Mouse (Mus musculus): ENCODE measurements around the gene 4933402D24Rik. TPM values are rescaled to one million over a fixed set of nuclear protein-coding genes. Genes with fewer than 3 reads are reported as not detected.

The 4933402D24Rik gene
- polyA plus RNA-seq, 1 experiment from 2014 or later = not detected

DNA sequence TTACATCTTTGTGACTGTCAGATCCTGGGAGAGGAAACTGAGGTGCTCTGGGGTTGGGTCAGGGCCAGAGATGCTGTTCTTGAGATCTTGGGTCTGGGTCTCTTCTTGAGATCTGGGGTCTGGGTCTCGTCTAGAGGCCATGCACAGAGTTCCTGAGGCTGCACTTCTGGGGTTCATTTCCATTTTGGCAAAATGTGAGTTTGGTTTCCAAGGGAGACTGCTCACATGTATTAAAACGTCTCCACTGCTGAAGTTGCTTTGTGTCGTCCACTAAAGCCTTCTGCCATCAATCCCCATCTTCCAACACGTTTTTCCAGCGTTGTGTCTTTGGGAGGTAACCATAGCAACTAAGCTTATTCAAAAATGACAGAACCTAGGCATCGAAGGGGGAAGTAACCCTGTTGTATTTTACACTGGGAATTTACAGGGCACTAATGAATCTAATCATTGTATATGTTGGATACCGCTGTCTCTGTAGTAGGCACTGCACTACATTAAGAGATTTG lies 5.1 kb downstream of the 4933402D24Rik start:
- Histone ChIP-seq H3K36me3 (ENCODE audit: control insufficient read depth, insufficient read depth, low read length) (no peaks in the 10 kb centered on the region), H3K27ac (ENCODE audit: low read length) (peak overlapping the region; percentile 33; the same call in 1 of the 2 replicates), H3K9me3 (replicated peaks; ENCODE audit: control insufficient read depth, low read length) (no peaks in the 10 kb centered on the region), H3K9ac (ENCODE audit: low read length) (no peak overlapping the region), H3K4me2 (ENCODE audit: low read depth, low read length) (no peak overlapping the region), H3K4me3 (replicated peaks; ENCODE audit: low read length) (no peak overlapping the region), H3K4me1 (ENCODE audit: control insufficient read depth, insufficient read depth, low read length) (no peaks in the 10 kb centered on the region), H3K27me3 (ENCODE audit: control insufficient read depth, insufficient read depth, low read length) (no peaks in the 10 kb centered on the region)
- WGBS = 48% methylated on average over 7 of the region's 7 CpGs
- no peak for ATAC-seq (ENCODE audit: insufficient read depth, low FRiP score)

- Histone ChIP-seq H3K4me1 (ENCODE audit: control insufficient read depth, insufficient read depth, low read length) (no peaks in the 10 kb centered on the region), H3K27ac (ENCODE audit: low read length) (peak overlapping the region; percentile 33; the same call in 1 of the 2 replicates), H3K27me3 (ENCODE audit: control insufficient read depth, insufficient read depth, low read length) (no peaks in the 10 kb centered on the region), H3K9ac (ENCODE audit: low read length) (no peak overlapping the region), H3K36me3 (ENCODE audit: control insufficient read depth, insufficient read depth, low read length) (no peaks in the 10 kb centered on the region), H3K4me2 (ENCODE audit: low read depth, low read length) (no peak overlapping the region), H3K9me3 (replicated peaks; ENCODE audit: control insufficient read depth, low read length) (no peaks in the 10 kb centered on the region), H3K4me3 (replicated peaks; ENCODE audit: low read length) (no peak overlapping the region)
- peak; percentile 37; the same call in 1 of the 2 replicates for ATAC-seq (ENCODE audit: insufficient read depth, low FRiP score)
- 21% methylated on average over 3 of the region's 3 CpGs for WGBS
These were observed 5.8 kb downstream of the 4933402D24Rik start for GRCm38 (mm10) chr1:63763212-63763694.

- WGBS = 73% methylated on average over 2 of the region's 2 CpGs
- no peak overlapping the region for H3K4me3 ChIP-seq (replicated peaks; ENCODE audit: low read length)
- H3K27me3 ChIP-seq (ENCODE audit: control insufficient read depth, insufficient read depth, low read length) = no peaks in the 10 kb centered on the region
- no peaks in the 10 kb centered on the region for H3K9me3 ChIP-seq (replicated peaks; ENCODE audit: control insufficient read depth, low read length)
- H3K9ac ChIP-seq (ENCODE audit: low read length) = no peak overlapping the region
- no peaks in the 10 kb centered on the region for H3K4me1 ChIP-seq (ENCODE audit: control insufficient read depth, insufficient read depth, low read length)
- no peak overlapping the region for H3K4me2 ChIP-seq (ENCODE audit: low read depth, low read length)
- H3K27ac ChIP-seq (ENCODE audit: low read length) = no peak overlapping the region
- H3K36me3 ChIP-seq (ENCODE audit: control insufficient read depth, insufficient read depth, low read length) = 0 out of 2 replicates have a peak, but pooled peaks cover 5% of the 10 kb centered on the region
- ATAC-seq (ENCODE audit: insufficient read depth, low FRiP score) = no peak
These were observed 13.1 kb downstream of the 4933402D24Rik start for GRCm38 (mm10) chr1:63756005-63756404.

- Histone ChIP-seq H3K27me3 (ENCODE audit: control insufficient read depth, insufficient read depth, low read length) (no peaks in the 10 kb centered on the region), H3K4me1 (ENCODE audit: control insufficient read depth, insufficient read depth, low read length) (peaks cover 9% of the 10 kb centered on the region), H3K36me3 (ENCODE audit: control insufficient read depth, insufficient read depth, low read length) (no peaks in the 10 kb centered on the region), H3K9me3 (replicated peaks; ENCODE audit: control insufficient read depth, low read length) (no peaks in the 10 kb centered on the region), H3K27ac (ENCODE audit: low read length) (no peak within 1 kb of the TSS), H3K4me2 (ENCODE audit: low read depth, low read length) (peak within 1 kb of the TSS; percentile 83), H3K4me3 (replicated peaks; ENCODE audit: low read length) (peak within 1 kb of the TSS; percentile 83), H3K9ac (ENCODE audit: low read length) (peak within 1 kb of the TSS; percentile 80)
- WGBS = under 1% methylated on average over 31 of the region's 31 CpGs
- ATAC-seq (ENCODE audit: insufficient read depth, low FRiP score) = peak; percentile 96
These were observed 38.8 kb downstream of the 4933402D24Rik start, which contains the start of the genes Mdh1b and Fastkd2 for GRCm38 (mm10) chr1:63730240-63730771. Mdh1b (minus strand) TSS chr1:63730318. Fastkd2 (plus strand) TSS chr1:63730614.

- Histone ChIP-seq H3K27me3 (ENCODE audit: control insufficient read depth, insufficient read depth, low read length) (no peaks in the 10 kb centered on the region), H3K27ac (ENCODE audit: low read length) (no peak overlapping the region), H3K36me3 (ENCODE audit: control insufficient read depth, insufficient read depth, low read length) (no peaks in the 10 kb centered on the region), H3K4me2 (ENCODE audit: low read depth, low read length) (peak overlapping the region; percentile 83), H3K9me3 (replicated peaks; ENCODE audit: control insufficient read depth, low read length) (no peaks in the 10 kb centered on the region), H3K9ac (ENCODE audit: low read length) (peak overlapping the region; percentile 80), H3K4me1 (ENCODE audit: control insufficient read depth, insufficient read depth, low read length) (peaks cover 9% of the 10 kb centered on the region), H3K4me3 (replicated peaks; ENCODE audit: low read length) (peak overlapping the region; percentile 83)
- WGBS = 41% methylated on average over 8 of the region's 8 CpGs
- ATAC-seq (ENCODE audit: insufficient read depth, low FRiP score) = no peak
These were observed 39.3 kb downstream of the 4933402D24Rik start for GRCm38 (mm10) chr1:63729796-63730195.

DNA sequence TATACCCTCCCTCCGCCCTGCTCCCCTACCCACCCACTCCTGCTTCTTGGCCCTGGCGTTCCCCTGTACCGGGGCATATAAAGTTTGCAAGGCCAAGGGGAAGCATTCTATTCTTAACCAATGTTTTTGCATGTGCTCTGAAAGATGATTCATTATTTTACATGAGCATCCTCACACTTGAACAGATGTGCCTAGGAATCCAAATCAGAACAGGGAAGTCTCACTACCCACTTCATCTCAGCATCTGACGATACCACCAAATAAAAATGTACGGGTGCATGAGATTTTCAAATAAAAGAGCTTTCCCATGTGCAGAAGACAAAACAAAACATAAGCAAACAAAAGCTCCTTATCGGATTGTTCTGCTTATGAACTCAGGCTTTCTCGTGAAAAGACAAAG lies 48.9 kb downstream of the 4933402D24Rik start:
- H3K4me2 ChIP-seq (ENCODE audit: low read depth, low read length) = no peak overlapping the region
- H3K4me3 ChIP-seq (replicated peaks; ENCODE audit: low read length) = no peak overlapping the region
- no peak for ATAC-seq (ENCODE audit: insufficient read depth, low FRiP score)
- H3K4me1 ChIP-seq (ENCODE audit: control insufficient read depth, insufficient read depth, low read length) = no peaks in the 10 kb centered on the region
- H3K27ac ChIP-seq (ENCODE audit: low read length) = no peak overlapping the region
- 75% methylated on average over 7 of the region's 7 CpGs for WGBS
- H3K27me3 ChIP-seq (ENCODE audit: control insufficient read depth, insufficient read depth, low read length) = no peaks in the 10 kb centered on the region
- no peaks in the 10 kb centered on the region for H3K9me3 ChIP-seq (replicated peaks; ENCODE audit: control insufficient read depth, low read length)
- H3K9ac ChIP-seq (ENCODE audit: low read length) = no peak overlapping the region
- no peaks in the 10 kb centered on the region for H3K36me3 ChIP-seq (ENCODE audit: control insufficient read depth, insufficient read depth, low read length)

DNA sequence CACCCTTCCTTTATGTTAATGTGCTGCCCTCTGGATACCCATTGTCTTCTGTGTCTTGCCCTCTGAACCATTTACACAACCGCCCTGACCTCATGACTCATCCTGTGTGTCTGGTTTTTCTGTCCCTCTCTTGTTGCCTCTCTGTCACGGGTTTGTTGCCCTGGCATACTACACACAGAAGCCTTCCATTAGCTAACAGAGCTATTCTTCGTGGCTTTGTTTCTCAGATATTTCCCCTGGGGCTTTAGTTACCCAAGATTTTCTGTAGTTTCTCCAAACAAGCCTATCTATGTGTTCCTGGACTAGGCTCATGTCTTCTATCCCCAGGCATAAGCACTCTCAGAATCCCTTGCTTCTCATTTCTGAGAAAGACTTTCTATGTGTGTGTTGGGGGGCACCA lies 60.2 kb downstream of the 4933402D24Rik start:
- H3K4me1 ChIP-seq (ENCODE audit: control insufficient read depth, insufficient read depth, low read length) = no peaks in the 10 kb centered on the region
- H3K9ac ChIP-seq (ENCODE audit: low read length) = no peak overlapping the region
- H3K4me3 ChIP-seq (replicated peaks; ENCODE audit: low read length) = no peak overlapping the region
- H3K27me3 ChIP-seq (ENCODE audit: control insufficient read depth, insufficient read depth, low read length) = no peaks in the 10 kb centered on the region
- H3K9me3 ChIP-seq (replicated peaks; ENCODE audit: control insufficient read depth, low read length) = no peaks in the 10 kb centered on the region
- ATAC-seq (ENCODE audit: insufficient read depth, low FRiP score) = no peak
- 63% methylated on average over 3 of the region's 3 CpGs for WGBS
- no peak overlapping the region for H3K27ac ChIP-seq (ENCODE audit: low read length)
- H3K4me2 ChIP-seq (ENCODE audit: low read depth, low read length) = no peak overlapping the region
- H3K36me3 ChIP-seq (ENCODE audit: control insufficient read depth, insufficient read depth, low read length) = no peaks in the 10 kb centered on the region

GRCm38 (mm10) chr1:63705733-63706132 lies 63.3 kb downstream of the 4933402D24Rik start:
- H3K9ac ChIP-seq (ENCODE audit: low read length) = no peak overlapping the region
- no peak overlapping the region for H3K4me2 ChIP-seq (ENCODE audit: low read depth, low read length)
- H3K9me3 ChIP-seq (replicated peaks; ENCODE audit: control insufficient read depth, low read length) = no peaks in the 10 kb centered on the region
- no peaks in the 10 kb centered on the region for H3K36me3 ChIP-seq (ENCODE audit: control insufficient read depth, insufficient read depth, low read length)
- H3K4me1 ChIP-seq (ENCODE audit: control insufficient read depth, insufficient read depth, low read length) = no peaks in the 10 kb centered on the region
- H3K27ac ChIP-seq (ENCODE audit: low read length) = no peak overlapping the region
- 60% methylated on average over 5 of the region's 5 CpGs for WGBS
- ATAC-seq (ENCODE audit: insufficient read depth, low FRiP score) = no peak
- no peak overlapping the region for H3K4me3 ChIP-seq (replicated peaks; ENCODE audit: low read length)
- H3K27me3 ChIP-seq (ENCODE audit: control insufficient read depth, insufficient read depth, low read length) = no peaks in the 10 kb centered on the region
